Mouse (Mus musculus) ES-E14 (cell line): ENCODE measurements around the gene Zscan5b. TPM values are rescaled to one million over a fixed set of nuclear protein-coding genes. Genes with fewer than 3 reads are reported as not detected.

ENCODE experiments used
- DNase-seq: peaks from one replicate; pipeline ENCODE4 v3.0.0-alpha.2; 2013; ENCODE audit warnings: low read depth, low spot score
- H3K27ac ChIP-seq: 2 replicates; pipeline ENCODE4 v1.5.1; 2012; ENCODE audit warnings: low read depth, mild to moderate bottlenecking, low read length, moderate library complexity, mixed read lengths; ENCODE audit not compliant: poor library complexity, insufficient read depth, severe bottlenecking
- H3K36me3 ChIP-seq: 2 replicates; pipeline ENCODE4 v1.6.1; 2012; ENCODE audit warnings: mild to moderate bottlenecking, low read length, moderate library complexity, mixed read lengths; ENCODE audit not compliant: control insufficient read depth, poor library complexity, insufficient read depth, severe bottlenecking
- H3K4me1 ChIP-seq, 2 experiments: fragments of 150-350 bp in 1 of 2; sonication (generic) in 1 of 2; 2 replicates each; pipeline ENCODE4 v1.6.1; 2012; ENCODE audit warnings: low read length in 2 of 2, mild to moderate bottlenecking in 1 of 2, mixed read lengths in 1 of 2; ENCODE audit not compliant: control insufficient read depth in 2 of 2, insufficient read depth in 2 of 2, poor library complexity in 1 of 2
- H3K4me3 ChIP-seq, 2 experiments: fragments of 150-350 bp in 1 of 2; sonication (generic) in 1 of 2; 2 replicates each; pipeline ENCODE4 v1.5.1; 2012; ENCODE audit warnings: low read length in 2 of 2, low read depth in 1 of 2, mild to moderate bottlenecking in 1 of 2, mixed read lengths in 1 of 2; ENCODE audit not compliant: insufficient read depth in 1 of 2, poor library complexity in 1 of 2, severe bottlenecking in 1 of 2
- H3K9ac ChIP-seq: 2 replicates; pipeline ENCODE4 v1.6.1; 2012; ENCODE audit warnings: low read depth, mild to moderate bottlenecking, low read length, mixed read lengths; ENCODE audit not compliant: poor library complexity, insufficient read depth, severe bottlenecking
- H3K9me3 ChIP-seq: fragments of 150-350 bp; sonication (generic); 2 replicates; pipeline ENCODE4 v1.6.1; 2012; ENCODE audit warnings: low read depth, mild to moderate bottlenecking, low read length; ENCODE audit not compliant: control insufficient read depth, insufficient read depth
- CHD2 ChIP-seq: IDR thresholded peaks from 2 replicates; pipeline ENCODE4 v1.6.1; 2014; ENCODE audit warnings: mild to moderate bottlenecking, low read depth, low read length, inconsistent platforms
- ZNF384 ChIP-seq: IDR thresholded peaks from 2 replicates; pipeline ENCODE4 v1.6.1; 2012; ENCODE audit warnings: low read depth, low read length, inconsistent platforms
- in situ Hi-C, 2 experiments: fragments of 600-800 bp; cut with MboI; formaldehyde crosslinking; loops; one replicate each; pipeline ENCODE4 v1.15.1; 2025; ENCODE audit warnings: low sequenced_read_pairs in 2 of 2, inconsistent platforms in 1 of 2; ENCODE audit not compliant: unreplicated experiment in 2 of 2
- total RNA-seq: library from RNA; depleted of rRNA; stranded (reverse); fragments of 300-350 nt; gene quantifications from 2 replicates; pipeline ENCODE4 v1.2.3, GENCODE M21; 2012; rRNA removed

Zscan5b gene
- total RNA-seq, 1 experiment: 2.1 TPM

DNA sequence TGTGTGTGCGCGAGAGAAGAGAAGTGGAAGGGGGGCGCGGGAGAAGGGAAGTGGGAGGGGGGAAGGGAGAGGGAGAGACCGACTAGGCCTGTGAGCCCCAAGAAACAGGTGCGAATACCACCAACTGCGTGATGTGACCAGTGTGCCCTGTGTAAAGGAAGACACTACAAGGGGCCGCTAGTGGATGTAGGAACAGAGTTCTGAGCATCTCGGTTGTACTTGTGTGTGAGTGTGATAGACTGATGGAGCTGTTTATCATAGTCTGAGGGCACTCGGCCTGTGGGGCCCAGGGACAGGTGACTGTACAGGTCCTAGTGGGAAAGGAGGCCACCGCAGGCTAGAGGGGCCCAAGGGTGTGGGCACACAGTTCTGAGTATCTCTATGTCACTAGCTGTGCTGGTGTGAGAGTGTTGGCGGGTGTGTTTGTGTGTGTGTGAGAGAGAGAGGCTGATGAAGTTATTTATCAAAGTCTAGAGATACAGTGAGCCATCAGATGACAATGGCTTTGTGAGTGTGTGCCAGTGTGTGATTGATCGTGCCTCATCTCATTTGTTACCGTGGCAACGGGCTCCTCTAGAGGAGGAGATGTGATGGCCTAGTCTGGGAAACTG lies 64.9 kb downstream of the Zscan5b start:
- in situ Hi-C loops: no loop called here
- Histone ChIP-seq H3K4me1 (peaks cover 3 to 5% of the 10 kb centered on the region in 2 experiments; a peak in 2 of 4 replicates), H3K27ac (no peak overlapping the region), H3K36me3 (no peaks in the 10 kb centered on the region), H3K9ac (peak overlapping the region; percentile 54; the same call in 1 of the 2 replicates), H3K4me3 (peak overlapping the region; percentile 70 to 88), H3K9me3 (no peaks in the 10 kb centered on the region)
- DNase-seq: no peak
- no peak for TF ChIP-seq ZNF384
- no peak for TF ChIP-seq CHD2

Other genes with a start within 250 kb of the Zscan5b start
- not detected in 2 replicates for gene Vmn1r65, start 211.3 kb upstream of the Zscan5b start, total RNA-seq
- gene Nlrp4c, start 177.1 kb upstream of the Zscan5b start, total RNA-seq: 0.69 and 5.5 TPM in 2 replicates
- gene Zfp787, start 66.3 kb upstream of the Zscan5b start, total RNA-seq: 20.9 and 29.0 TPM in 2 replicates
- gene Zfp444, start 50.1 kb upstream of the Zscan5b start, total RNA-seq: 16.6 and 21.6 TPM in 2 replicates
- not detected in 2 replicates for gene Galp, start 25.2 kb upstream of the Zscan5b start, total RNA-seq
- 9.7 and 12.4 TPM in 2 replicates for gene Epp13, start 30.4 kb downstream of the Zscan5b start, total RNA-seq
- gene Zfp667, start 64.3 kb downstream of the Zscan5b start, total RNA-seq: 2.3 and 3.2 TPM in 2 replicates
- 3.2 and 3.6 TPM in 2 replicates for gene Zfp583, start 109.0 kb downstream of the Zscan5b start, total RNA-seq
- gene Gm3854, start 121.5 kb downstream of the Zscan5b start, total RNA-seq: 2.5 and 2.9 TPM in 2 replicates
- 1.2 and 1.5 TPM in 2 replicates for gene Zfp78, start 141.0 kb downstream of the Zscan5b start, total RNA-seq
- 5.6 and 7.7 TPM in 2 replicates for gene Zfp28, start 161.0 kb downstream of the Zscan5b start, total RNA-seq
- 0.21 and 0.54 TPM in 2 replicates for gene Smim17, start 176.4 kb downstream of the Zscan5b start, total RNA-seq
- 0.09 and 0.11 TPM in 2 replicates for gene Gm20715, start 188.0 kb downstream of the Zscan5b start, total RNA-seq
- gene Olfr1344, start 216.4 kb downstream of the Zscan5b start, total RNA-seq: 0.37 TPM in 1 of 2 replicates, not detected in the other
- gene Olfr1336, start 233.9 kb downstream of the Zscan5b start, total RNA-seq: not detected in 2 replicates
- gene Olfr1346, start 244.8 kb downstream of the Zscan5b start, total RNA-seq: not detected in 2 replicates